Mouse (Mus musculus): ENCODE results near the gene Vcp.

GRCm38 (mm10) chr4:43001272-43001671, 965 bp upstream of the Vcp start:
- TF ChIP-seq POLR2A (IDR thresholded peaks at IDR 0.05; ENCODE audit: low read depth, low read length) (no peak), CTCF (IDR thresholded peaks at IDR 0.05; ENCODE audit: extremely low read depth, insufficient read depth, insufficient read length, insufficient replicate concordance) (no peak)

Measured in spleen, adult 2 months (tissue).